Mouse (Mus musculus): Measurements from ENCODE around the gene Irf2. TPM values are rescaled to one million over a fixed set of nuclear protein-coding genes. Genes with fewer than 3 reads are reported as not detected.

The Irf2 gene
- total RNA-seq (2012; rRNA removed) (4.9 and 5.1 TPM in 2 replicates), polyA plus RNA-seq (2012; ENCODE audit: insufficient read depth in 1 of 2, insufficient read length in 2 of 2, low read depth in 1 of 2, low replicate concordance in 2 of 2, missing spikeins in 1 of 2) (10 to 100 TPM in 1 of 2 experiments, not detected in 1; 19.4 TPM)

- TF ChIP-seq E2F4 (IDR thresholded peaks at IDR 0.05; ENCODE audit: borderline replicate concordance, low read depth, low read length) (no peak), TBP (IDR thresholded peaks at IDR 0.05; ENCODE audit: low read depth, low read length) (0 out of 2 replicates have a peak, but pooled peaks have one; percentile 58), BHLHE40 (IDR thresholded peaks at IDR 0.05; ENCODE audit: borderline replicate concordance, low read depth, low read length) (no peak), ELF1 (IDR thresholded peaks at IDR 0.05; ENCODE audit: low read depth, low read length) (peak; percentile 91), UBTF (IDR thresholded peaks at IDR 0.05; ENCODE audit: borderline replicate concordance, insufficient read depth, low read depth, low read length) (0 out of 2 replicates have a peak, but pooled peaks have one; percentile 47), MEF2A (IDR thresholded peaks at IDR 0.05; ENCODE audit: extremely low read depth, insufficient replicate concordance, low read depth, low read length, poor library complexity, severe bottlenecking) (no peak), SIN3A (IDR thresholded peaks at IDR 0.05; ENCODE audit: low read length) (peak; percentile 87), GABPA (IDR thresholded peaks at IDR 0.05; ENCODE audit: low read depth, low read length) (no peak), USF2 (IDR thresholded peaks at IDR 0.05; ENCODE audit: borderline replicate concordance in 1 of 2, insufficient read depth in 1 of 2, low read depth in 1 of 2, low read length in 2 of 2) (no peak), MAX (IDR thresholded peaks at IDR 0.05; ENCODE audit: low read length) (peak; percentile 65), MXI1 (IDR thresholded peaks at IDR 0.05; ENCODE audit: low read depth, low read length) (peak; percentile 91), CTCF (IDR thresholded peaks at IDR 0.05 in 2 of 3, conservative IDR thresholded peaks at IDR 0.05 in 1 of 3; ENCODE audit: control insufficient read depth in 1 of 3, insufficient read depth in 1 of 3, low read depth in 2 of 3, low read length in 3 of 3, poor library complexity in 1 of 3, severe bottlenecking in 1 of 3) (no peak), HCFC1 (IDR thresholded peaks at IDR 0.05; ENCODE audit: low read depth, low read length) (peak; percentile 71), NELFE (IDR thresholded peaks at IDR 0.05; ENCODE audit: low read depth, low read length) (peak; percentile 81), TCF12 (IDR thresholded peaks at IDR 0.05; ENCODE audit: low read depth, low read length) (peak; percentile 68), EP300 (IDR thresholded peaks at IDR 0.05; ENCODE audit: low read depth in 1 of 2, low read length in 2 of 2) (peak in 1 of 2 experiments; percentile 55; a peak in 1 of 4 replicates), ETS1 (IDR thresholded peaks at IDR 0.05; ENCODE audit: low read depth, low read length) (peak; percentile 92), GATA1 (IDR thresholded peaks at IDR 0.05; ENCODE audit: low read depth, low read length) (no peak), MAZ (IDR thresholded peaks at IDR 0.05; ENCODE audit: low read depth, low read length) (peak; percentile 98), ZMIZ1 (IDR thresholded peaks at IDR 0.05; ENCODE audit: low read depth, low read length) (0 out of 2 replicates have a peak, but pooled peaks have one; percentile 41), RCOR1 (IDR thresholded peaks at IDR 0.05; ENCODE audit: low read depth, low read length) (no peak; the same call in 1 of the 2 replicates), POLR2A (IDR thresholded peaks at IDR 0.05; ENCODE audit: control insufficient read depth in 1 of 2, insufficient read depth in 1 of 2, low read depth in 1 of 2, low read length in 2 of 2, poor library complexity in 1 of 2) (peak; percentile 71 to 74; a peak in 3 of 4 replicates), MYB (IDR thresholded peaks at IDR 0.05; ENCODE audit: low read depth, low read length) (no peak), ZNF384 (IDR thresholded peaks at IDR 0.05; ENCODE audit: low read depth, low read length) (peak; percentile 61), MYC (IDR thresholded peaks at IDR 0.05; ENCODE audit: low read depth, low read length) (0 out of 2 replicates have a peak, but pooled peaks have one; percentile 9), KAT2A (conservative IDR thresholded peaks at IDR 0.05; ENCODE audit: low read depth, low read length) (no peak; the same call in 1 of the 2 replicates), POLR2AphosphoS2 (IDR thresholded peaks at IDR 0.05; ENCODE audit: low read length) (peak; percentile 48; the same call in 1 of the 2 replicates)
- H3K4me1 ChIP-seq (ENCODE audit: control insufficient read depth in 1 of 2, insufficient read depth in 2 of 2, low read length in 2 of 2), result peaks cover 7 to 23% of the 10 kb centered on the region in 2 experiments
- peak; percentile 96 for DNase-seq (ENCODE audit: low read depth, low spot score)
- peak within 1 kb of the TSS; percentile 86 for H3K9ac ChIP-seq (ENCODE audit: control insufficient read depth, low read depth, low read length, poor library complexity, severe bottlenecking)
- peaks cover 0 to 25% of the 10 kb centered on the region in 2 experiments; a peak in 2 of 4 replicates for H3K36me3 ChIP-seq (ENCODE audit: control insufficient read depth in 1 of 2, insufficient read depth in 2 of 2, low read length in 2 of 2)
- H3K27ac ChIP-seq (ENCODE audit: control insufficient read depth, low read depth, low read length), result peak within 1 kb of the TSS; percentile 97
- H3K79me2 ChIP-seq (ENCODE audit: control insufficient read depth, insufficient read depth, low read length, poor library complexity), result peaks cover 53% of the 10 kb centered on the region
- H3K27me3 ChIP-seq (ENCODE audit: control insufficient read depth in 1 of 2, insufficient read depth in 2 of 2, low read length in 2 of 2), result no peaks in the 10 kb centered on the region
- H3K9me3 ChIP-seq (replicated peaks; ENCODE audit: insufficient read depth, low read length), result no peaks in the 10 kb centered on the region
- peak within 1 kb of the TSS; percentile 93 to 98 for H3K4me3 ChIP-seq (ENCODE audit: control insufficient read depth in 1 of 2, insufficient read depth in 1 of 2, low read depth in 2 of 2, low read length in 2 of 2)
These were observed at the start of gene Irf2 for GRCm38 (mm10) chr8:46739003-46739949. Irf2 (plus strand) TSS chr8:46739732.
